Mouse (Mus musculus) kidney, adult 11 months (tissue): ENCODE results near the gene Ssu72.
A peak's percentile ranks its signal among the peaks of the same experiment; 100 is the strongest.

ENCODE experiments used
- DNase-seq: peaks from one replicate; pipeline ENCODE4 v3.0.0; 2022

Gene Ssu72

GRCm38 (mm10) chr4:155757011-155757410, 52.4 kb downstream of the Ssu72 start:
- no peak for DNase-seq

GRCm38 (mm10) chr4:155759862-155760612, 55.4 kb downstream of the Ssu72 start:
- peak; percentile 24 for DNase-seq

- peak; percentile 96 for DNase-seq
These were observed 56.2 kb downstream of the Ssu72 start, which contains the start of gene Atad3a for GRCm38 (mm10) chr4:155760613-155761355. Atad3a (minus strand) TSS chr4:155761093.

DNA sequence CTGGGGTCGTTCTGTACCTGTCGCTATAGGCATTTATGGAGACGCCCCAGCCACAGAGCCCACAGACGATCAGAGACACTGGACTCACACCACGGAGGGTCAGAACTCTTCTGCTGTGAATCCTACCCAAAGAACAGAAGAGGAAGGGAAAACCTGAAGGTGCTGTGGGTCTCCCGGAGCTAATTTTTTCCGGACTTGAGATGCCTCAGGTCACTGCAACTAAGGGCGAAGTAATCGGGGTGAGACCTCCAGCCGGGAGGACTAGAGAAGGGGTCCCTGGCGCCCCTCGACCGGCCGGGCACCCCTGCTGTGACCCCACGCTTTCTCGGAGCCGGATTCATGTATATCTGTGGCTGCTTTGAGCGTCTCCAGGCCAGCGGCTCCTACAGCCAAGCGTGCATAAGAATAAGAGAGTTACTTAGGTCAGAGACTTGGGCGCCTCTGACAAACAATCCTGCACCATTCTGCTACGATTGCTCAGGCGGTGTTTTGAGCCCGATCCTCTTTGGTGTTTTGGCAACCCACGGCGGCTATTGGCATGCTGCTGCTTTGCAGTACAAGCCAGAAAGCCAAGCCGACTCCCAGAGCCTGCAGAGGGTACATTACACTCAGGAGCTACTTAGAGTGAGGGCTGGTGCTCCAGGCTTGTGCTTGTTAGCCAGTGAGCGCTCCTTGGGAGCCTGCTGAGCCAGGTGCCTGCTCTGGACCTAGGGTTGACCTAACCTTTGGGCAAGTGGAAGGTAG, 56.9 kb downstream of the Ssu72 start:
- DNase-seq, result peak; percentile 22

DNA sequence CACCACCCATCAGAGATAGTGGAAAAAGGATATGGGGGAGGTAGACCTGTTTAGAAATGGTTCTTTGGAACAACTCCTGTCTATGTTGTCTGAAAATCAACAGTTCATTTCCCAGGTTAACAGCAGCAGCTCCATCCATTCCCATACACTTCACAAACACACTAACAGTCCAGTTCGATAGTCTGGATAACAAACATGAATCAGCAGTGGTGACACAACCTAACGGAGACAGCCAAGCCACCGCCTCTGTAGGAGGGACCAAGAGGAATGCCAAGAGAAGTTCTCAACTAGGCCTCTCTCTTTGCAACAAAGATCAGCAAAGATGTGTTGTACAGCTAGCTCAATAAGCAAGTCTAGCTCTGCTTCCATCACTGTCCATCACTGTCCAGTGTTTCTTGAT, 57.8 kb downstream of the Ssu72 start:
- no peak for DNase-seq

DNA sequence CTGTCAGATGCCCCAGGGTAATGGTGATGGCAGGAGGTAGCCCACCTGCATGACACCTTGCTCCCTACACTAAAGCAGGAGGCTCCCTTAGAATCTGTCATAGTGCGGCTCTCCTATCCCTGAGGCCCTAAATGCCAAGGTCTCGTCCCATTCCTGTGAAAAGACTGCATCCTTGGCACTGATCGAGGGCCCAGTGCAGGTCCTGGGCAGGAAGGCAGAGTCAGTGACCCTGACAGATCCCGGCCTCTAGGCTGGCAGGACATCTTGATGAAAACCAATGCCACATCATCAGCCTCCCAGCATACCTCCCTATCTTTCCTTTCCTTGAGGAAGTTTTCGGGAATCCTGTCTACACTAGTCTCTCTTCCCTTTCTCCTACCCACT, 64.9 kb downstream of the Ssu72 start:
- no peak for DNase-seq

GRCm38 (mm10) chr4:155769880-155770512, 65.4 kb downstream of the Ssu72 start:
- DNase-seq, result peak; percentile 91

- peak; percentile 83 for DNase-seq
These were observed 66.0 kb downstream of the Ssu72 start for GRCm38 (mm10) chr4:155770626-155771025.

DNA sequence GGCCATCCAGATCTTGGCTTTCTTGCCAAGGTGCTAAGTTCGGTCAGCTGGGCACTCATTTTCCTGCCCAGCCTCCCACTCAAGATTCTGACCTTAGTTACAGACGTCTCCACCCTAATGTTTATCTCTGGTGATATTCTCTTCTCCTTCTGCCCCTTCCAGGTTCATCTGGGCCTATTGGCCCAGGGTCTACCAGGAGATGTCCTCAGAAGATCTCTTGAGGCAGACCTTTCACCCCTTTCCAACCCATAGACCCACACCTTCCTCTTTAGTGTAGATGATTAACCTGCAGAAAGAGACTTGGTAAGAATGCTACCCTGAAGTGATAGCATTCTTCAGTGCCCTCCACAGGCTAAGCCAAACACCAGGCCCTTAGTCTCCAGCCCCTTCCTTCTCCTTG, 67.1 kb downstream of the Ssu72 start:
- DNase-seq, result peak; percentile 78

DNA sequence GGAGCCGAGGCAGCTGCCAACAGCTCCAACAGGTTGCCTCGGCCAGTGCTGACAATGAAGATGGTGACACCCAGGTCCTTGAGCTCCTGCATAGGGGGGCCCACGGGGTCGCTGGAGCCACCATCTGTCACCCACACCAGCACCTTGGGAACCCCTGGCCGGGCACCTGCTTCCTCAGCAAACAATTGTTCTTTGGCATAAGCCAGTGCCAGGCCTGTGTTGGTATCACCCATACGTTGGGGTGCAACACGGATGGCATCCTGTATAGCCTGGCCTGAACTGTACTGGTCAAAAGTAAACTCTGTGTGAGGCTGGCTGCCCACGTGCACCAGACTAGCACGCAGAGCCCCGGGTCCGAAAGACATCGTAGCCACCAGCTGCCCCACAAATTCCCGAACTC, 68.2 kb downstream of the Ssu72 start:
- DNase-seq, result peak; percentile 21

DNA sequence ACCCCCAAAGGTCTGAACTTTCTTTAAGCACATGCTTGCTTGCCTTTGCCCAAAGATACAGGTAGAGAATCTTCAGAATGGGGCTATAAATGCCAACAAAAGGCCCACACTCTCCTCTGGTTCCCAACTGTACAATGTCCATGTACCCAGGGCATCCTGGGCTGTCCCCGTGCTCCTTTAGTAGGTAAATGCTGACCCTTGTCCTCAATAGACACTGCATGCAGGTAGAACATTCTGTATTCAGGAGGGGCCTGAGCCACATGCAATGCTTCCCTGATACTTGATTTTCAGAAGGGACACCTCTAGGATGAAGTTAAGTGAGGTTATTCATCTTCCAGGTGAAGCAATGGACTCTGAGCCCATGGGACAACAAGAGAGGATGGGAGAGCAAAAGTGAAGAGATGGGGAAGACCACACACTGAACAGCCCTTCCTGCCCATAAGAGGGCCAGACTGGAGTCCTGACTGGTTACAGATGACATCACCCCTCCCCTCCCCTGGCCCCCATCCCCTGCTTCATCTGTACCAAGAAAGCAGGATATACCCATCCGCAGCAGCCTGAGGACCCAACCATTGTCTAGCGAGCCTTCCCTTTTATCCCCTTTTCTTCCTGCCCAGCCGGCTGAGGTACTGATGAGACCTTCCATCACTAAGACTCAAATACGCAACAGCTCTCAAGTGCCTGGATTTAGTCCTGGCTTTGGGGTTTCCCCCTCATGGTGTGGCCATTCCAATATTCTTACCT, 68.9 kb downstream of the Ssu72 start:
- peak; percentile 43 for DNase-seq

GRCm38 (mm10) chr4:155774280-155774754, 69.7 kb downstream of the Ssu72 start, which contains the start of gene Vwa1:
Vwa1 (minus strand) TSS chr4:155774698.
- DNase-seq, result peak; percentile 90

- peak; percentile 72 for DNase-seq
These were observed 70.6 kb downstream of the Ssu72 start for GRCm38 (mm10) chr4:155774971-155775740.

DNA sequence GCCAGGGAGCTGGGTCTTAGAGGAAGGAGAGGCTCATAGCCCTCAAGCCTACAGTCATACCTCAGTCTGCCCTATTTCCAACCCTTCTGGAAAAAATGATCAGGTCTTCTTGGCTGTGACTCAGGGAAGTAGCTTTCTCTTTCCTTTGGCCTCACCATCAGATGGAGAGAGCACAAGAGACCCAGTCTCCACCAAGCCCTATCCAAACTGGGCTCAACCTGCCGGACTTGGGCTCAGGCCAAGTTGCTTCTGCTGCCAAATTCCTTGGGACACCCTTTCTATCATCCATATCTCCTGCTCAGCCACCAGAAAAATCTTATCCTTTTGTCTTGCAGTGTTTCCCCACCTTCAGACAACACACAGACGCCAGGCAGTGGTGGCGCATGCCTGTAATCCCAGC, 71.3 kb downstream of the Ssu72 start:
- DNase-seq, result peak; percentile 36

DNA sequence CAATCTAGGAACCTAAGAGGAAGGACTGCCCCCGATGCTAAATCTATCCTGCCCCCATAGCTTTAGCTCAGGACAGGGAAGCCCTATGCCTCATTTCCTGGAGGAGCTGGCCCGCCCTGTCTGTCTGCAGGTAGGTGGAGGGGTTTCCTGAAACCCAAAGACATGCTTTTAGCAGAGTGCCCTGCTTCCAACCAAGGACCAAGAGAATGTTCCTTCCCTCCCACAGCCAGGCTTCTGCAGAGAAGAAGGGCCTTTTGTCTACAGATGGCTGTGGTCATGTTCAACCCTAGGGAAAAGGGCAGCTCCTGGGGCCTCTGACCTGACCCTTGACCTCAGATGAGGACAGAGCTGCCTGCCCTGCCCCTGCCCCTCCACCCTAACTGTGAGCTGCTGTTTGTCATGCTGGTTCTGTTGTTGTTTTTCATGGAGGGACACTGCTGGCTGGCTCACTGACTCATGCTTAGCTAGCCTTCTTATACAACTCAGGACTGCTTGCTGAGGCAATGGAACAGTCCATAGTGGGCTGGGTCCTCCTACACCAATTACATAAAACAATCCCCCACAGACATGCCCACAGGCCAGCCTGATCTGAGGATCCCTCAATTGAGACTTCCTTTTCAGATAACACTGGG, 72.2 kb downstream of the Ssu72 start:
- no peak for DNase-seq

DNA sequence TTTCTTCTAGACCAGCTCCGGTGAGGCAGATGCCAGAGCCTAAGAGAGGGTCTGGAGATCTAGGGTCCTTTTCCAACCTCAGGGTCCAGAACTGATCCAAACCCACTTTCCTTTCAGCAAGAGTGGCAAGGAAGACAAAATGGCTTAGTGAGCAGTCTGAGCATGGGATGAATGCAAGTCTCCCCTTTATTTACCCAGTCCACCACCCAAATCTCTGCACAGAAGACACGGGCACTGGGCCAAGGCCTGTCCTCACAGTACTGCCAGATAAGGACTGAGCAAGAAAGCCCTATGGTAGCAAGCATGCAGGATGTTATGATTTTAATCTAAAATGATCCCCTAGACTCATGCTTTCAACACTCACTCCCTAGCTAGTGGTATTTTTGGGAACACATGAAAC, 73.2 kb downstream of the Ssu72 start:
- DNase-seq, result no peak

GRCm38 (mm10) chr4:155779498-155779897, 74.9 kb downstream of the Ssu72 start:
- DNase-seq, result no peak

- peak; percentile 74 for DNase-seq
These were observed 76.3 kb downstream of the Ssu72 start for GRCm38 (mm10) chr4:155780895-155781294.
